Mouse (Mus musculus) G1E-ER4 (cell line): ENCODE measurements around the gene Cd38. TPM values are rescaled to one million over a fixed set of nuclear protein-coding genes. Genes with fewer than 3 reads are reported as not detected.

ENCODE experiments used
- GATA1 ChIP-seq: IDR thresholded peaks from one replicate; pipeline ENCODE4 v1.8.0; 2012; ENCODE audit warnings: low read length, inconsistent platforms
- polyA plus RNA-seq: library from polyadenylated mRNA; stranded (reverse); fragments of >175 nt; gene quantifications from 2 replicates; pipeline ENCODE4 v1.2.3, GENCODE M21; 2012

Gene Cd38
- polyA plus RNA-seq, 1 experiment, result not detected

- no peak for TF ChIP-seq GATA1
These were observed 91.6 kb downstream of the Cd38 start for GRCm38 (mm10) chr5:43959884-43960440.

GRCm38 (mm10) chr5:43961056-43961455, 92.7 kb downstream of the Cd38 start:
- no peak for TF ChIP-seq GATA1

Other genes with a start within 250 kb of the Cd38 start
- not detected in 2 replicates for gene Cc2d2a, start 206.2 kb upstream of the Cd38 start, polyA plus RNA-seq
- not detected in 2 replicates for gene Bst1, start 49.7 kb upstream of the Cd38 start, polyA plus RNA-seq
- gene Fbxl5, start 46.9 kb upstream of the Cd38 start, polyA plus RNA-seq, result 10.1 and 12.0 TPM in 2 replicates
- gene Gm7879, start 44.6 kb downstream of the Cd38 start, polyA plus RNA-seq, result 0.11 TPM in 1 of 2 replicates, not detected in the other
- gene Fgfbp1, start 113.2 kb downstream of the Cd38 start, polyA plus RNA-seq, result not detected in 2 replicates
- gene Prom1, start 233.5 kb downstream of the Cd38 start, polyA plus RNA-seq, result not detected in 2 replicates